Mouse (Mus musculus): ENCODE measurements around the gene Mc3r. TPM values are rescaled to one million over a fixed set of nuclear protein-coding genes. Genes with fewer than 3 reads are reported as not detected.

The Mc3r gene
- polyA plus RNA-seq, 1 experiment from 2014 or later = not detected

GRCm38 (mm10) chr2:172290474-172290873 is 42.2 kb downstream of the Mc3r start:
- H3K4me3 ChIP-seq = no peak overlapping the region
- H3K36me3 ChIP-seq (replicated peaks) = no peaks in the 10 kb centered on the region
- H3K27me3 ChIP-seq (replicated peaks; ENCODE audit: low read depth, poor library complexity, severe bottlenecking) = no peaks in the 10 kb centered on the region
- no peaks in the 10 kb centered on the region for H3K9me3 ChIP-seq
- peaks cover 6% of the 10 kb centered on the region for H3K4me1 ChIP-seq
- DNase-seq (ENCODE audit: low spot score) = no peak
- H3K27ac ChIP-seq (replicated peaks) = no peak overlapping the region
- 86% methylated on average over 11 of the region's 11 CpGs for WGBS

- no peak for DNase-seq (ENCODE audit: low spot score)
- Histone ChIP-seq H3K36me3 (replicated peaks) (no peaks in the 10 kb centered on the region), H3K9me3 (no peaks in the 10 kb centered on the region), H3K27ac (replicated peaks) (no peak overlapping the region; the same call in 1 of the 2 replicates), H3K4me1 (peaks cover 6% of the 10 kb centered on the region), H3K27me3 (replicated peaks; ENCODE audit: low read depth, poor library complexity, severe bottlenecking) (no peaks in the 10 kb centered on the region), H3K4me3 (no peak overlapping the region)
- 90% methylated on average over 7 of the region's 7 CpGs for WGBS
Measured at GRCm38 (mm10) chr2:172291025-172291424, 42.7 kb downstream of the Mc3r start.

- no peak overlapping the region; the same call in 1 of the 2 replicates for H3K27ac ChIP-seq (replicated peaks)
Measured at GRCm38 (mm10) chr2:172291755-172292524, 43.6 kb downstream of the Mc3r start.

GRCm38 (mm10) chr2:172292525-172293405 is 44.5 kb downstream of the Mc3r start:
- Histone ChIP-seq H3K27ac (replicated peaks) (no peak overlapping the region), H3K4me1 (peaks cover 6% of the 10 kb centered on the region), H3K27me3 (replicated peaks; ENCODE audit: low read depth, poor library complexity, severe bottlenecking) (no peaks in the 10 kb centered on the region), H3K9me3 (no peaks in the 10 kb centered on the region), H3K4me3 (no peak overlapping the region), H3K36me3 (replicated peaks) (no peaks in the 10 kb centered on the region)
- DNase-seq (ENCODE audit: low spot score) = no peak
- WGBS = 70% methylated on average over 14 of the region's 14 CpGs

More at GRCm38 (mm10) chr2:172291755-172292524, 43.6 kb downstream of the Mc3r start:
- Histone ChIP-seq H3K36me3 (replicated peaks) (no peaks in the 10 kb centered on the region), H3K4me1 (peaks cover 6% of the 10 kb centered on the region), H3K4me3 (no peak overlapping the region), H3K27me3 (replicated peaks; ENCODE audit: low read depth, poor library complexity, severe bottlenecking) (no peaks in the 10 kb centered on the region), H3K9me3 (no peaks in the 10 kb centered on the region)
- 90% methylated on average over 14 of the region's 14 CpGs for WGBS
- DNase-seq (ENCODE audit: low spot score) = no peak

- Histone ChIP-seq H3K4me1 (peaks cover 17% of the 10 kb centered on the region), H3K27me3 (replicated peaks; ENCODE audit: low read depth, poor library complexity, severe bottlenecking) (peaks cover 11% of the 10 kb centered on the region), H3K4me3 (no peak overlapping the region), H3K27ac (replicated peaks) (no peak overlapping the region), H3K36me3 (replicated peaks) (no peaks in the 10 kb centered on the region), H3K9me3 (no peaks in the 10 kb centered on the region)
- 68% methylated on average over 1 of the region's 1 CpGs for WGBS
- no peak for DNase-seq (ENCODE audit: low spot score)
Measured at GRCm38 (mm10) chr2:172298083-172298482, 49.8 kb downstream of the Mc3r start.

GRCm38 (mm10) chr2:172298542-172298941 is 50.2 kb downstream of the Mc3r start:
- no peak overlapping the region for H3K4me3 ChIP-seq
- WGBS = 26% methylated on average over 1 of the region's 1 CpGs
- DNase-seq (ENCODE audit: low spot score) = no peak
- no peaks in the 10 kb centered on the region for H3K36me3 ChIP-seq (replicated peaks)
- peaks cover 11% of the 10 kb centered on the region for H3K27me3 ChIP-seq (replicated peaks; ENCODE audit: low read depth, poor library complexity, severe bottlenecking)
- H3K9me3 ChIP-seq = no peaks in the 10 kb centered on the region
- peaks cover 17% of the 10 kb centered on the region for H3K4me1 ChIP-seq
- H3K27ac ChIP-seq (replicated peaks) = 0 out of 2 replicates have a peak overlapping the region, but pooled peaks have one; percentile 65

GRCm38 (mm10) chr2:172299126-172299921 is 51.0 kb downstream of the Mc3r start:
- Histone ChIP-seq H3K36me3 (replicated peaks) (no peaks in the 10 kb centered on the region), H3K27ac (replicated peaks) (peak overlapping the region; percentile 65; the same call in 1 of the 2 replicates), H3K9me3 (no peaks in the 10 kb centered on the region), H3K4me3 (no peak overlapping the region), H3K4me1 (peaks cover 17% of the 10 kb centered on the region), H3K27me3 (replicated peaks; ENCODE audit: low read depth, poor library complexity, severe bottlenecking) (peaks cover 11% of the 10 kb centered on the region)
- peak; percentile 39 for DNase-seq (ENCODE audit: low spot score)
- 7% methylated on average over 14 of the region's 14 CpGs for WGBS

Other genes with a start within 250 kb of the Mc3r start
- gene Cbln4, start 205.0 kb upstream of the Mc3r start, polyA plus RNA-seq (2016; fragmentation: Nextera tagmentation; extraction: Ambion mirVana) = 0.28 and 0.44 TPM in 2 replicates
- gene Fam210b, start 97.1 kb downstream of the Mc3r start, polyA plus RNA-seq (2016; fragmentation: Nextera tagmentation; extraction: Ambion mirVana) = 25.8 and 27.8 TPM in 2 replicates
- gene Aurka, start 122.0 kb downstream of the Mc3r start, polyA plus RNA-seq (2016; fragmentation: Nextera tagmentation; extraction: Ambion mirVana) = 220 and 229 TPM in 2 replicates
- 57.9 and 59.1 TPM in 2 replicates for gene Cstf1, start 122.2 kb downstream of the Mc3r start, polyA plus RNA-seq (2016; fragmentation: Nextera tagmentation; extraction: Ambion mirVana)
- 0.14 and 0.21 TPM in 2 replicates for gene Cass4, start 145.3 kb downstream of the Mc3r start, polyA plus RNA-seq (2016; fragmentation: Nextera tagmentation; extraction: Ambion mirVana)
- 78.7 and 80.1 TPM in 2 replicates for gene Rtf2, start 192.1 kb downstream of the Mc3r start, polyA plus RNA-seq (2016; fragmentation: Nextera tagmentation; extraction: Ambion mirVana)
- 1.6 and 2.2 TPM in 2 replicates for gene Gcnt7, start 210.1 kb downstream of the Mc3r start, polyA plus RNA-seq (2016; fragmentation: Nextera tagmentation; extraction: Ambion mirVana)
- 0.30 and 0.38 TPM in 2 replicates for gene Fam209, start 224.0 kb downstream of the Mc3r start, polyA plus RNA-seq (2016; fragmentation: Nextera tagmentation; extraction: Ambion mirVana)